ENCODE assay signal across 9 mouse cellular contexts in the genomic region with DNA sequence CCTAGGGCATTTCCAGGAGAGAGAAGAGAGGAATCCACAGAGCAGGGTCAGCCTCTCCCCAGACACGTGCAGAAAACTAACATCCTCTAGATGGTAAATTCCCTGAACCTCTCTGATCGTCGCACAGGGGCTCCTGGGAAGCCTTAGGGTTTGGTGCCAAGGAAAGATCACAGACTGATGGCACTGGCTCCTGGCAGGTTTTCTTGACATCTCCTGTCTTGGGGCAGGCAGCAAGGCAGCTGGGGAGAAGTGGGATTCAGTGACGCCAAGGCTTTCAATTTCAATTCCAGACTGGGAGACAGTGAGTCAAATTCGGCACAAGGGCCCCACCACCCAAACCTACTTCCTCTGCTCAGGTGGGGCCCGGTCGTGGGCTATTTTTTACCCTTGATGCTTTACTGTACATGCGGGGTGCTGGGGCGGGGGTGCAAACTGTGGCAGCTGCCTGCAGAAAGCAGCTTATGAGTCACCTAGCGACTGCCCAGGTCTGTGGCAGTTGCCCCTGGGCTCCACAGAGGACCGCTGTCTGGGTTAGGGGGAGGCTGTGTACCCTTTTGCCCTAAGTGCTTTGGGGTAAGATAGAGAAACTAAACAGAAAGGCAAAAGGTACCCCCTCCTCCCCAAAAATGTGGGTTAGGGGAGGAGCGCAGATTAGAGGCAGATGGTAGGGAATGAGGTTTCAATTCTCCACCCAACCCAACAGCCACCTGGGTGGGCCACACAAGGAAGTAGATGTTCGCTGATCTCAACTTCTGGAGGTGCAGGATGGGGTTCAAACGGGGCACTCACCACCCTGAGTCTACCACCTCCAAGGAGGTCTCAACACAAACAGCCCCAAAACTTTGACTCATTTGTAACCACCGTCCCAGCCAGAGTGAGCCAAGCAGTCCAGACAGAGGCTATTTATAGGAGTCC. TPM values are rescaled to one million over a fixed set of nuclear protein-coding genes. Genes with fewer than 3 reads are reported as not detected.
A peak's percentile ranks its signal among the peaks of the same experiment; 100 is the strongest.
DNase-seq lines count a peak whose midpoint lies in the region; ATAC-seq and TF ChIP-seq lines count a peak whose summit lies in the region.
"Had no signal": no experiment of that assay in that cellular context is flagged by ENCODE, and none has a peak within 500 bp of the region (broad histone marks: within the 10 kb centered on the region; RNA-seq: fewer than 3 reads in every experiment).

No protein-coding gene starts in this region.

- peak overlapping the region; percentile 85 for H3K4me3 ChIP-seq in heart, adult 2 months
- H3K4me3 ChIP-seq in forebrain, embryonic 16.5 days (replicated peaks; ENCODE audit: low read length), result peak overlapping the region; percentile 97
- H3K4me3 ChIP-seq in limb, embryonic 15.5 days, result peak overlapping the region; percentile 96

- peak; percentile 35; the same call in 1 of the 2 replicates for TF ChIP-seq POLR2A in heart, adult 2 months (IDR thresholded peaks at IDR 0.05; ENCODE audit: insufficient read depth, low read depth, low read length)

- H3K27ac ChIP-seq in heart, adult 2 months, result peak overlapping the region; percentile 90
- H3K27ac ChIP-seq in forebrain, embryonic 16.5 days (ENCODE audit: low read length), result peak overlapping the region; percentile 87
- peak overlapping the region; percentile 91; the same call in 1 of the 2 replicates for H3K27ac ChIP-seq in limb, embryonic 15.5 days

- peaks cover 5% of the 10 kb centered on the region for H3K4me1 ChIP-seq in heart, adult 2 months (ENCODE audit: control insufficient read depth, insufficient read depth, low read length)
- peaks cover 61% of the 10 kb centered on the region for H3K4me1 ChIP-seq in forebrain, embryonic 16.5 days (replicated peaks; ENCODE audit: control insufficient read depth, insufficient read depth, low read length)
- peaks cover 73% of the 10 kb centered on the region for H3K4me1 ChIP-seq in limb, embryonic 15.5 days

- no peaks in the 10 kb centered on the region for H3K27me3 ChIP-seq in heart, adult 2 months (ENCODE audit: control insufficient read depth, insufficient read depth, low read length)
- H3K27me3 ChIP-seq in forebrain, embryonic 16.5 days (replicated peaks; ENCODE audit: control insufficient read depth, insufficient read depth, low read length), result no peaks in the 10 kb centered on the region
- H3K27me3 ChIP-seq in limb, embryonic 15.5 days, result no peaks in the 10 kb centered on the region

- WGBS in heart, adult 2 months, result 31% methylated on average over 15 of the region's 15 CpGs
- 13% methylated on average over 15 of the region's 15 CpGs for WGBS in forebrain, embryonic 16.5 days
- 11% methylated on average over 15 of the region's 15 CpGs for WGBS in limb, embryonic 15.5 days

- peaks cover 2% of the 10 kb centered on the region; the same call in 1 of the 2 replicates for H3K79me2 ChIP-seq in heart, adult 2 months (replicated peaks; ENCODE audit: control insufficient read depth, insufficient read depth, low read length)

- peak overlapping the region; percentile 97 for H3K4me2 ChIP-seq in forebrain, embryonic 16.5 days (ENCODE audit: low read length)
- H3K4me2 ChIP-seq in limb, embryonic 15.5 days, result peak overlapping the region; percentile 72

- DNase-seq in heart, adult 2 months, result no peak
- no peak for DNase-seq in heart, postnatal 36 days
- DNase-seq in retina, postnatal 1 day, result peak; percentile 57
- DNase-seq in urinary bladder, postnatal 10 days (ENCODE audit: low spot score), result no peak

- no peaks in the 10 kb centered on the region for H3K9me3 ChIP-seq in forebrain, embryonic 16.5 days (ENCODE audit: control insufficient read depth, low read length)
- no peaks in the 10 kb centered on the region for H3K9me3 ChIP-seq in limb, embryonic 15.5 days

- ATAC-seq in CD4-positive, CD25-positive, alpha-beta regulatory T cell, adult 4 months, result peak; percentile 32
- ATAC-seq in forebrain, embryonic 16.5 days, result 0 out of 2 replicates have a peak, but pooled peaks have one; percentile 5
- no peak for ATAC-seq in limb, embryonic 15.5 days (ENCODE audit: insufficient number of reproducible peaks, low FRiP score, low TSS enrichment, low read depth)
- ATAC-seq in erythroblast, adult 5-6 weeks (replicated peaks; ENCODE audit: low FRiP score, poor library complexity, severe bottlenecking), result no peak

- H3K9ac ChIP-seq in heart, adult 2 months (ENCODE audit: low read depth, low read length), result peak overlapping the region; percentile 97
- H3K9ac ChIP-seq in forebrain, embryonic 16.5 days (replicated peaks; ENCODE audit: low read depth, low read length), result peak overlapping the region; percentile 99
- peak overlapping the region; percentile 98 for H3K9ac ChIP-seq in limb, embryonic 15.5 days

- no peaks in the 10 kb centered on the region for H3K36me3 ChIP-seq in heart, adult 2 months (ENCODE audit: control insufficient read depth, insufficient read depth, low read length)
- H3K36me3 ChIP-seq in forebrain, embryonic 16.5 days (ENCODE audit: control insufficient read depth, insufficient read depth), result no peaks in the 10 kb centered on the region
- H3K36me3 ChIP-seq in limb, embryonic 15.5 days, result no peaks in the 10 kb centered on the region
- H3K36me3 ChIP-seq: G1E had no signal

- intact Hi-C loops in heart, adult 2 months (cut with DNase I), result loop anchor here (1.0 to 5.0 kb wide), 3 partner anchors 16 to 178 kb away; no protein-coding TSS in a partner anchor
- intact Hi-C loops in heart, postnatal 36 days (cut with DNase I), result loop anchor here (2.0 to 10.0 kb wide), 2 partner anchors 44 to 380 kb away; a partner anchor contains a TSS

- no peak for TF ChIP-seq EP300 in heart, adult 2 months (IDR thresholded peaks at IDR 0.05; ENCODE audit: insufficient read depth, low read depth, low read length)

- no peak for TF ChIP-seq CTCF in heart, adult 2 months (IDR thresholded peaks at IDR 0.05)

RNA-seq across cellular contexts. Expression of a gene that starts 1.6 kb away (rescaled TPM):
- 10 to 100 TPM; 28.4 to 31.4 TPM for total RNA-seq in heart, adult 2 months (2021)
- 37.4 and 41.7 TPM in 2 replicates for polyA plus RNA-seq in heart, adult 2 months (2012; rRNA removed)
- total RNA-seq in heart, postnatal 36 days (2021), result 10 to 100 TPM; 27.1 to 27.4 TPM
- polyA plus RNA-seq in CD4-positive, CD25-positive, alpha-beta regulatory T cell, adult 4 months (2017; shearing (Covaris generic)), result 10 to 100 TPM; 10.4 to 12.7 TPM
- polyA plus RNA-seq in forebrain, embryonic 16.5 days (2015; fragmentation: Nextera tagmentation; extraction: Ambion mirVana), result 7.2 and 7.3 TPM in 2 replicates
- polyA plus RNA-seq in limb, embryonic 15.5 days (2015; fragmentation: Nextera tagmentation; extraction: Ambion mirVana), result 6.3 and 8.4 TPM in 2 replicates
- total RNA-seq in erythroblast, adult 5-6 weeks (2015; ENCODE audit: low replicate concordance), result 0.96 TPM in 1 of 2 replicates, not detected in the other
- total RNA-seq in erythroblast, adult 5-6 weeks (2017; ENCODE audit: low replicate concordance), result not detected in 2 replicates
- polyA plus RNA-seq: G1E had no signal

RNA-seq across cellular contexts. Expression of a gene that starts 56.0 kb away (rescaled TPM):
- under 1 TPM; 0.47 to 0.91 TPM for total RNA-seq in heart, adult 2 months (2021)
- polyA plus RNA-seq in heart, adult 2 months (2012; rRNA removed), result 1.2 and 1.8 TPM in 2 replicates
- total RNA-seq in heart, postnatal 36 days (2021), result 1 to 10 TPM in 1 of 2 experiments, under 1 TPM in 1; 0.44 to 1.8 TPM
- 100 to 1,000 TPM in 1 of 2 experiments, 10 to 100 TPM in 1; 85.2 to 140 TPM for polyA plus RNA-seq in CD4-positive, CD25-positive, alpha-beta regulatory T cell, adult 4 months (2017; shearing (Covaris generic))
- polyA plus RNA-seq in forebrain, embryonic 16.5 days (2015; fragmentation: Nextera tagmentation; extraction: Ambion mirVana), result not detected in 2 replicates
- 0.64 and 0.88 TPM in 2 replicates for polyA plus RNA-seq in limb, embryonic 15.5 days (2015; fragmentation: Nextera tagmentation; extraction: Ambion mirVana)
- 4.4 and 11.1 TPM in 2 replicates for total RNA-seq in erythroblast, adult 5-6 weeks (2015; ENCODE audit: low replicate concordance)
- total RNA-seq in erythroblast, adult 5-6 weeks (2017; ENCODE audit: low replicate concordance), result 3.0 and 6.4 TPM in 2 replicates
- polyA plus RNA-seq: G1E had no signal

Comparison
In these comparisons a context has a peak if more than half of its experiments do, and no peak if none do; other contexts are left out.
1. ATAC-seq: peak in CD4-positive, CD25-positive, alpha-beta regulatory T cell, adult 4 months (single experiment) and forebrain, embryonic 16.5 days (single experiment); none in limb, embryonic 15.5 days (single experiment) and erythroblast, adult 5-6 weeks (single experiment).
2. RNA of a gene that starts 56.0 kb away (polyA plus RNA-seq): 85.2 to 140 TPM in CD4-positive, CD25-positive, alpha-beta regulatory T cell, adult 4 months; 1.2 to 1.8 TPM in heart, adult 2 months, 0.64 to 0.88 TPM in limb, embryonic 15.5 days and not detected in forebrain, embryonic 16.5 days; every median in the first group is over 10 times any median in the second.
3. Peak in every context shown above with its lines, with median percentiles within 50 percentile points of each other: H3K27ac ChIP-seq, H3K4me3 ChIP-seq and H3K9ac ChIP-seq.